Mouse (Mus musculus) hindbrain, embryonic 11.5 days (tissue): ENCODE measurements at regions not wholly inside any gene's neighbourhood (a gene's known extent, or its start where the extent isn't known, plus 50 kb on each side); places are given as distances from the start of the nearest gene placed in this dataset.

Source experiments
- ATAC-seq: fragments of 200-750 bp; cut with Nextera tagmentation; 2 replicates; pipeline ENCODE4 v1.8.0; 2017; ENCODE audit warnings: mild to moderate bottlenecking, moderate TSS enrichment, moderate library complexity; ENCODE audit not compliant: low FRiP score
- DNase-seq: peaks from one replicate; pipeline ENCODE4 v3.0.0-alpha.2; 2015; ENCODE audit warnings: low spot score
- H3K27ac ChIP-seq: fragments of 300-500 bp; sonication (generic); 2 replicates; pipeline ENCODE4 v1.5.1; 2014; ENCODE audit warnings: mild to moderate bottlenecking, low read depth, low read length
- H3K27me3 ChIP-seq: fragments of 300-500 bp; sonication (generic); 2 replicates; pipeline ENCODE4 v1.6.1; 2014; ENCODE audit warnings: mild to moderate bottlenecking, low read length, moderate library complexity, mixed read lengths; ENCODE audit not compliant: control insufficient read depth, insufficient read depth
- H3K36me3 ChIP-seq: fragments of 300-500 bp; sonication (generic); 2 replicates; pipeline ENCODE4 v1.6.1; 2014; ENCODE audit warnings: mild to moderate bottlenecking, low read length, moderate library complexity, mixed read lengths; ENCODE audit not compliant: control insufficient read depth, insufficient read depth
- H3K4me1 ChIP-seq: fragments of 300-500 bp; sonication (generic); replicated peaks from 2 replicates; pipeline ENCODE4 v1.6.1; 2014; ENCODE audit warnings: low read length, mixed read lengths; ENCODE audit not compliant: control insufficient read depth, insufficient read depth
- H3K4me2 ChIP-seq: fragments of 300-500 bp; sonication (generic); replicated peaks from 2 replicates; pipeline ENCODE4 v1.6.1; 2014; ENCODE audit warnings: mild to moderate bottlenecking, low read depth, low read length
- H3K4me3 ChIP-seq: fragments of 300-500 bp; sonication (generic); 2 replicates; pipeline ENCODE4 v1.5.1; 2014; ENCODE audit warnings: low read depth, low read length
- H3K9ac ChIP-seq: fragments of 300-500 bp; sonication (generic); 2 replicates; pipeline ENCODE4 v1.6.1; 2014; ENCODE audit warnings: low read depth, low read length
- H3K9me3 ChIP-seq: fragments of 300-500 bp; sonication (generic); 2 replicates; pipeline ENCODE4 v1.6.1; 2016; ENCODE audit warnings: low read length; ENCODE audit not compliant: control insufficient read depth
- WGBS: fragments of 180-500 bp; shearing (Covaris S2); extraction: QIAGEN DNeasy Blood & Tissue Kit; methylation state at CpG from one replicate; pipeline ENCODE4 v1.1.7; 2014; 5-methylcytosine and 5-hydroxymethylcytosine counted together

DNA sequence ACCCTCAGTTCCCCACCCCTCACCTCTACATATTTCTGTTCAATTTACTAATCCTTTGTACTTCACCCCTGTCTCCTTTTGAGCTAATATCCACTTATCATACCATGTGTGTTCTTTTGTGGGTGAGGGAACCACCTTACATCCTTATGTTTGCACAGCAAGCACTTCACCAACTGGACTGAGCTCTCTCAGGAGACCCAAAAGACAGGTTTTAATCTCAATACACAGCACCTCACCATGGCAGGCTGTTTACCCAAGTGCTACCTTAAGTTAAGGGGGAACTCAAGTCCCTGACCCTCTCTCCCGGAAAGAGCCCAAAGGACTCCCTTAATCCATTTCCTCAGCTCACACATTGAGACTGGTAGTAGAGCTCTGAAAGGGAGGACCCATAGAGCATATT is 62.3 kb upstream of the Agr3 start:
- 100% methylated on average over 1 of the region's 1 CpGs for WGBS

DNA sequence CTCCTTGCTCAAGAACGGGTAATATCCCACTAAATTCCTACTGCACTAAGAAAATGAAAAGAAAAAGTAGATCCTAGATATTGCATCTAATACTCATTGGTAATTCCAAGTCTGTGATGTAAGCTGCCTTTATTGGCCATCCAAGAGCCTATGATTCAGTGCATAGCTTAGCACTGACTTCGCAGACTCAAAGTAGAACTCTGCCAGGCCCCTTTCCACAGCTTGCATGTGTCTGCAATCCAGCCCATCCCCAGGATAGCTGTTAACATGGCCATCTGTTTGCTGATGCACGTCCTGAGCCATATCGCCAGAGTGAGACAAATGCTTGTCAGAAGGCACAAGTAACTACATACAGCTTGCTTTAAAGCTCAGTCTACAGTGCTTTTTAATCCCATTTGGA is 72.3 kb upstream of the Agr3 start:
- Histone ChIP-seq H3K27me3 (no peaks in the 10 kb centered on the region), H3K4me2 (no peak overlapping the region), H3K27ac (no peak overlapping the region), H3K9me3 (no peaks in the 10 kb centered on the region), H3K4me3 (no peak overlapping the region), H3K9ac (no peak overlapping the region), H3K4me1 (no peaks in the 10 kb centered on the region), H3K36me3 (no peaks in the 10 kb centered on the region)
- DNase-seq: no peak
- WGBS: 89% methylated on average over 4 of the region's 4 CpGs
- ATAC-seq: no peak

More for the DNA sequence above, 62.3 kb upstream of the Agr3 start:
- Histone ChIP-seq H3K36me3 (no peaks in the 10 kb centered on the region), H3K27me3 (no peaks in the 10 kb centered on the region), H3K9me3 (no peaks in the 10 kb centered on the region), H3K4me1 (no peaks in the 10 kb centered on the region), H3K9ac (no peak overlapping the region), H3K4me2 (no peak overlapping the region), H3K27ac (no peak overlapping the region), H3K4me3 (no peak overlapping the region)
- DNase-seq (no peak), ATAC-seq (no peak)

DNA sequence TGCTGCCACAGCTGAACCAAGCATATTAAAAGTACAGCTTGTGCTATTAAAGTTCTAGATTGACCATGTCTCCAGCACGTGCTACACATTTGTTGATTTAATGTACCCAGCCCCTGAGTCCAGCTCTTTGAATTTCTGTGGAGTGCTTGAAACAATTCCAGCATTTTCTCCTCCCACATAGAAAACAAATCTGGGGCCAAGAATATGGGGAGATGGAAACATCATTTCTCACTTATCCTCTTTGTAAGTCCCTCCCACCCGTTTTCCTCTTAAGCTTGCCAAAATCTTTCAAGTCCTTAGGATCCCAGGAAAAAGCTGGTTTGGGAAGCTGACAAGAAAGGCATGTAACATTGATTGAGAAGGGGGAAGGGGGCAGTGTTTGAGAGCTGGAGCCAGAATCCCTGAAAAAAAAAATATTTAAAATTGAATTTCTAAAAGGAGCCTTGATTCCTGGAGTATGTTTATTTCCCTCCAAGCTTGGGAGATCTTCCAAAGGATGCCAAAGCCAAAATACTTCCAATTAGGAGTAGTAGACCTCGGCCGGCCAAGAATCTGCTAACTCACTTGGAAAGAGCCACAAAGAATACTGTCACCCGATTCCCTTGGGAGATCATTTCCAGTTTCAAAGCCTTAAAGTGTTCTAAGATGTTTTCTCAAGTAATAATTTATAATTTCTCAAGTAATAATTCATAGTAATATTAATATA is 78.4 kb upstream of the Agr3 start:
- no peaks in the 10 kb centered on the region for H3K27me3 ChIP-seq
- H3K27ac ChIP-seq: no peak overlapping the region
- H3K4me1 ChIP-seq: no peaks in the 10 kb centered on the region
- H3K36me3 ChIP-seq: no peaks in the 10 kb centered on the region
- no peak overlapping the region for H3K9ac ChIP-seq
- ATAC-seq (no peak), DNase-seq (no peak)
- no peak overlapping the region for H3K4me2 ChIP-seq
- H3K9me3 ChIP-seq: no peaks in the 10 kb centered on the region
- WGBS: 87% methylated on average over 5 of the region's 5 CpGs
- H3K4me3 ChIP-seq: no peak overlapping the region

DNA sequence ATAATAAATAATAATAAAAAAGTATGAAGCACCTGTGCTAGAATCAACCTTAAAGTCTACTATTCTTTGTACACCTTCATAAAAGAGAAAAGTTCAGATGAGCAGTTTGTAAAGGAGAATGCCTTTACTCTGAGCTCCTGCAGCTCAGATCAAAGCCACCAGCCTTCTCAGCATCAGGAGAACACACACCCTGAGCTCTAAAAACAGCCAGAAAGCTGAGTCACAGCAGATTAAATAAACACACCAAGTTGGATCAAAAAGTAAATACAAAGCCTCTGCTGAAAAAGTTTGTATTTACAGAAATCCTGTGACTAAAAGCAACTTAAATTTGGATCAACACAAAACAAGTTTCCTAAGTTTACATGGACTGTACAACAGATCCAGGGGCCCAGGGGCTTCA is 88.5 kb upstream of the Agr3 start:
- Histone ChIP-seq H3K9ac (no peak overlapping the region), H3K27ac (no peak overlapping the region), H3K27me3 (no peaks in the 10 kb centered on the region), H3K9me3 (no peaks in the 10 kb centered on the region), H3K4me1 (no peaks in the 10 kb centered on the region), H3K4me2 (no peak overlapping the region), H3K36me3 (no peaks in the 10 kb centered on the region), H3K4me3 (no peak overlapping the region)
- no peak for ATAC-seq
- no peak for DNase-seq

DNA sequence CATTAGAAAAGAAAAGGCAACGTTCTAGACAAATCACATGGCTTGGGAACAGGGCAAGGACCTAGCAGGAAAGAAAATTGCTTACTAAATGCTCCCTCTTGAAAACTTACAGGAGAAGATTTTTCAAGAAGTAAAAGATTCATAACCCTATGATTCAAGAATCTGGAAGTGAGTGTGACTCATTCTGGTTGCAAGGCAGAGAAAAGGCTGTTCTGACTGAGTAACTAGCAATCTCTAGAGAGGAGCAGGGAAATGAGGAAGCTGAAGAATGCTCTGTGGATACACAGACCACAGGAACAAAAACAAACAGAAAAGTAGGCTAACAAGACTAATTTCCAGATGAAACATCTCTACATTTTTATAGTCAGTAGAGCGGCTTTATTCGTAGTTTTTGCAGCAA is 92.1 kb upstream of the Agr3 start:
- Histone ChIP-seq H3K4me3 (no peak overlapping the region), H3K9ac (no peak overlapping the region), H3K27me3 (no peaks in the 10 kb centered on the region), H3K27ac (no peak overlapping the region), H3K36me3 (no peaks in the 10 kb centered on the region), H3K9me3 (no peaks in the 10 kb centered on the region), H3K4me2 (no peak overlapping the region), H3K4me1 (no peaks in the 10 kb centered on the region)
- ATAC-seq (no peak), DNase-seq (no peak)
- WGBS: 87% methylated on average over 3 of the region's 3 CpGs

DNA sequence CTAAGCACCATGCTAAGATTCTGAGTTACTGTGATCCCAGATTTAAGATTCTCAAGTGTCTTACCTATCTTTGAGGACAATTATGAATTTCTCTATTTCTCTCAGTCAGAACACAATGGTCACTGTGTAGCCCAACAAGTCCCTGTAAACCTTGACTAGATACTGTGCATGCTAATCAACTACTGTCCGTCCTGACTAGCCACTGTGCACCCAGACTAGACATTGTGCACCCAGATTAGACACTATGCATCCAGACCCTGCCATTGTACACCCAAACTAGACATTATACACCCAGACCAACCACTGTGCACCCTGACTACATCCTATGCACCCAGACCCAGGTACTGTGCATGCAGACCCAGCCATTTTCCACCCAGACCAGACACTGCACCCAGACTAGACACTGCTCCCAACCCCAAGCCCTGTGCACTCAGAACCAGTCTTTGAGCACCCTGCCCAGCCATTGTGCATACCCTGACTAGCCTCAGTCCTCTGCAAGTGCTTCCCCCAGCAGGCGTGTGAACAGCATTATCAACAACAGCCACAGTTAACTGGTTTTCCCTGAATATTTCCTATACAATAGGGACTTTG is 93.4 kb upstream of the Agr3 start:
- Histone ChIP-seq H3K9ac (no peak overlapping the region), H3K27me3 (no peaks in the 10 kb centered on the region), H3K4me1 (no peaks in the 10 kb centered on the region), H3K27ac (no peak overlapping the region), H3K36me3 (no peaks in the 10 kb centered on the region), H3K9me3 (no peaks in the 10 kb centered on the region), H3K4me2 (no peak overlapping the region), H3K4me3 (no peak overlapping the region)
- ATAC-seq (peak; percentile 25; the same call in 1 of the 2 replicates), DNase-seq (no peak)
- WGBS: 71% methylated on average over 2 of the region's 2 CpGs

DNA sequence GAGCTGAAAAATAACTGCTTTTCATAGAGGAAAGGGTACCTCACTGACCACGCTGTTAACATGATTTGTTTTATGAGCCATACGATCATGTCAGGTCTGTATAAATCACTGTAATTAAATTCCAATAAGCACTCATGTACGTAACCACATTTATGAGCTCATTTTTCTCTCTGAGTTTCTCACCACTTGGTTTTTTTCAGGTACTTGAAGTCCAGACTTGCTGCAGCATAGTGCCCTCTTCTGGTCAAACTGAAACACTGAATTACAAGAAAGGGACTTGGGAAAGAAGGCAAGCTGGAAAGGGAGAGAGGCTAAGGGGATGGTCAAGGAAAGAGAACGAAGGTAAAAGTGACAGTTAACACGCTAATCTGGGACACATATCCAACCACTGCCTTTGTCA is 94.2 kb upstream of the Agr3 start:
- H3K9me3 ChIP-seq: no peaks in the 10 kb centered on the region
- H3K27ac ChIP-seq: no peak overlapping the region
- no peaks in the 10 kb centered on the region for H3K36me3 ChIP-seq
- no peak overlapping the region for H3K4me3 ChIP-seq
- DNase-seq (peak; percentile 62), ATAC-seq (peak; percentile 68)
- no peaks in the 10 kb centered on the region for H3K27me3 ChIP-seq
- H3K9ac ChIP-seq: no peak overlapping the region
- no peak overlapping the region for H3K4me2 ChIP-seq
- H3K4me1 ChIP-seq: no peaks in the 10 kb centered on the region
- WGBS: 32% methylated on average over 5 of the region's 5 CpGs

DNA sequence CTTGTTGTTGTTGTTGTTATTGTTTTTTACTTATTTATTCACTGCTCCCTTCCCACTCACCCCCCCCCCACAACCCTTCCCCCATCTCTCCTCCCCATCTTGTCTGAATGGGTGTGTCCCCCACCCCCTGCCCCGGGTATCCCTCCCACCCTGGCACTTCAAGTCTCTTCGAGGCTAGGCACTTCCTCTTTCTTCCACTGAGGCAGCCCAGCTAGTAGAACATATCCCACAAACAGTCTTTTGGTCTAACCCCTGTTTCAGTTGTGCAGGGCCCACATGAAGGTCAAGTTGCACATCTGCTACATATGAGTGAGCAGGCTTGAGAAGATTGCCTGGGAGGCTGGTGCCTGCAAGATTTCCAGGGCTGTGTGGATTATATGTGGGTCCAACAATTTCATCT is 97.6 kb upstream of the Agr3 start:
- DNase-seq (no peak), ATAC-seq (no peak)
- no peak overlapping the region for H3K4me2 ChIP-seq

DNA sequence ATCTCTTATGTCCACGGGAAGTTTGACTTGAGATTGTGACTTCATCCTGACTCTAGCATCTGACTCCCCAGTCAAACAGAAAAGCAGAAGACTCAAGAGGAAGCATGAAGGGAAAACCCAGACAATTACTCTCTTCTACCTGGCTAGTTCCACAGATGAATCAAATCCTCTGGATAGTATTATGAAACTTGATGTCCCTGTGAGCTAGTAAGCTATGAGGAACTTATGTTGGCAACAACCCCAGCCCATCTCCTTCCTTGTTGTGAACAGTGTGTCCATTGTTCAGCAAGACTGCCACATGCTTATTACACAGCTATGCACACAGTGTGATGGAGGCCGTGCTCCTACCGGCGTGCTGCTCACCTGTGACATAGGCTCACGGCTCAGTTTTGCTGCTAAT is 98.4 kb upstream of the Agr3 start:
- Histone ChIP-seq H3K36me3 (no peaks in the 10 kb centered on the region), H3K27ac (no peak overlapping the region), H3K4me3 (no peak overlapping the region), H3K4me2 (no peak overlapping the region), H3K4me1 (no peaks in the 10 kb centered on the region), H3K27me3 (no peaks in the 10 kb centered on the region), H3K9me3 (no peaks in the 10 kb centered on the region), H3K9ac (no peak overlapping the region)
- WGBS: 95% methylated on average over 5 of the region's 5 CpGs
- DNase-seq: no peak
- ATAC-seq: no peak

More for the DNA sequence above, 97.6 kb upstream of the Agr3 start:
- Histone ChIP-seq H3K9me3 (no peaks in the 10 kb centered on the region), H3K4me1 (no peaks in the 10 kb centered on the region), H3K4me3 (no peak overlapping the region), H3K27me3 (no peaks in the 10 kb centered on the region), H3K9ac (no peak overlapping the region), H3K27ac (no peak overlapping the region), H3K36me3 (no peaks in the 10 kb centered on the region)
- 95% methylated on average over 2 of the region's 2 CpGs for WGBS
